Mouse (Mus musculus): Measurements from ENCODE around the gene Spint2.

DNA sequence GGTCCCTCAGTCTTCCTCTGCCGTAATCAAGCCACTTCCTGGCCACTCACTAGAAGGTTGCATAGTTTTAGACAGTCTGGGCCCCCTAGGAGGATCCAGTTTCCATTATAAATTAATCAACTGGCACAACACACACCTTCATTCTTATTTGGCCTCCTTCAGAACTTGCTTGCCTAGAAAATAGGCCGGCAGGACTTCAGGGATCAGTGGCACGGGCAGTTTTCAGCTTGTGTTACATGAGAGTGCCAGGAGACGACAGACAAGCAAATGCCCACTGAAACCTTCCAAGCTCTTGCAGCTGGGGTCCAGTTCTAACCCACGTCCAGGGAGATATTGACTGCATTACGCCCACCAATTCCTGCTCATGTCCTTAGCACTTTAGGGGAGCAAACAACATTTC, 19.6 kb downstream of the Spint2 start:
- no peak for TF ChIP-seq GATA1 (IDR thresholded peaks at IDR 0.05; ENCODE audit: low read length)
- TF ChIP-seq TAL1 (IDR thresholded peaks at IDR 0.05; ENCODE audit: low read length) = no peak

Measured in erythroblast, embryonic 14.5 days (primary cell).